Mouse (Mus musculus): ENCODE measurements around the gene Lurap1l. TPM values are rescaled to one million over a fixed set of nuclear protein-coding genes. Genes with fewer than 3 reads are reported as not detected.

Gene Lurap1l
- polyA plus RNA-seq, 1 experiment from 2014 or later = 3.9 TPM

GRCm38 (mm10) chr4:80875055-80875454 is 35.4 kb upstream of the Lurap1l start:
- Histone ChIP-seq H3K4me1 (replicated peaks; ENCODE audit: control insufficient read depth, insufficient read depth, low read length) (no peaks in the 10 kb centered on the region; the same call in 1 of the 2 replicates), H3K4me2 (no peak overlapping the region), H3K27ac (ENCODE audit: low read depth, low read length) (no peak overlapping the region), H3K9ac (ENCODE audit: low read depth, low read length) (no peak overlapping the region), H3K36me3 (ENCODE audit: control insufficient read depth, insufficient read depth, low read length) (no peaks in the 10 kb centered on the region), H3K27me3 (replicated peaks; ENCODE audit: control insufficient read depth, insufficient read depth, low read length) (no peaks in the 10 kb centered on the region), H3K9me3 (ENCODE audit: control insufficient read depth, low read length) (no peaks in the 10 kb centered on the region), H3K4me3 (ENCODE audit: low read depth, low read length) (no peak overlapping the region)
- ATAC-seq (replicated peaks; ENCODE audit: low FRiP score) = no peak
- no peak for DNase-seq (ENCODE audit: low spot score)
- WGBS = 57% methylated on average over 4 of the region's 4 CpGs

- no peak overlapping the region for H3K4me2 ChIP-seq
These were observed 28.3 kb upstream of the Lurap1l start for GRCm38 (mm10) chr4:80881996-80882599.

DNA sequence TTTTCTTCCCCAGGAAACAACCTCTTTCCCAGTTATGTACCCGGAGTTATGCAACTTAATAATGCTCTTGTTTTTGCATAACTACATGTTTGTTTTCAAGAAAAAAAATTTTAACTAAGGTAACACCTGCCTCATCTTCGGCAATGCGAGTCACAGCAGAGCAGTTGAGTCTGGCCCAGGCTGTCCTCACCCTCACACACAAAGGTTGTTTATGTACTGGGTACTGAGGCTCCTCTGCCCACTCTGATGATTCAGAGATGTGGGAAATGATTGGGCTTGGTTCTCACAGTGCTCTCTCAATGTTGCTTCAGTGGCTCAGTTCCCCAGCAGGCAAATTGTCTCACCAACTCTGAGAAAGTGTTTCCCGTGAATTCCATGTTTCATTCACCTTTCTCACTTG is 23.8 kb upstream of the Lurap1l start:
- Histone ChIP-seq H3K9me3 (ENCODE audit: control insufficient read depth, low read length) (no peaks in the 10 kb centered on the region), H3K4me2 (no peak overlapping the region), H3K9ac (ENCODE audit: low read depth, low read length) (no peak overlapping the region), H3K4me1 (replicated peaks; ENCODE audit: control insufficient read depth, insufficient read depth, low read length) (no peaks in the 10 kb centered on the region), H3K27me3 (replicated peaks; ENCODE audit: control insufficient read depth, insufficient read depth, low read length) (no peaks in the 10 kb centered on the region), H3K4me3 (ENCODE audit: low read depth, low read length) (no peak overlapping the region), H3K27ac (ENCODE audit: low read depth, low read length) (no peak overlapping the region), H3K36me3 (ENCODE audit: control insufficient read depth, insufficient read depth, low read length) (no peaks in the 10 kb centered on the region)
- ATAC-seq (replicated peaks; ENCODE audit: low FRiP score) (no peak), DNase-seq (ENCODE audit: low spot score) (no peak)
- 76% methylated on average over 4 of the region's 4 CpGs for WGBS

More at GRCm38 (mm10) chr4:80881996-80882599, 28.3 kb upstream of the Lurap1l start:
- H3K4me3 ChIP-seq (ENCODE audit: low read depth, low read length) = no peak overlapping the region
- no peak for ATAC-seq (replicated peaks; ENCODE audit: low FRiP score)
- no peaks in the 10 kb centered on the region for H3K4me1 ChIP-seq (replicated peaks; ENCODE audit: control insufficient read depth, insufficient read depth, low read length)
- WGBS = 75% methylated on average over 1 of the region's 1 CpGs
- no peak overlapping the region for H3K27ac ChIP-seq (ENCODE audit: low read depth, low read length)
- H3K27me3 ChIP-seq (replicated peaks; ENCODE audit: control insufficient read depth, insufficient read depth, low read length) = no peaks in the 10 kb centered on the region
- no peaks in the 10 kb centered on the region for H3K36me3 ChIP-seq (ENCODE audit: control insufficient read depth, insufficient read depth, low read length)
- no peaks in the 10 kb centered on the region for H3K9me3 ChIP-seq (ENCODE audit: control insufficient read depth, low read length)
- no peak for DNase-seq (ENCODE audit: low spot score)
- no peak overlapping the region for H3K9ac ChIP-seq (ENCODE audit: low read depth, low read length)

DNA sequence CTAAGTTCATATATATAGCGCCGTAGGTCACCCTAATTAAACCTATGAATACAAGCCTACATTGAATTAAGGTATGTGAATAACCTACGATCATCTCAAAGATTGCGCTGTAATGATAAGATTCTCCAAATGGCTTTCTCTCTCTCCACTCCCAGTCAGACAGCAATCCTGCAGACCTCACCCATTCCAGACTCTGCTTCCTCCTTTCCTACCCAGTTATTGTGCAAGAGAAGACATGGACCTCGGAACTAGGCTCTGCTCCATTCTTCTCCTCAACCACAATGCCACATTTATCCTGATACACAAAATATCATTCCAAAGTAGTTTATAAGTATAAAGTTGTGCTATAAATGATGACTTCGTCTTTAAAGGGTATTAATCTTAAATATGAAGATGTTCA is 19.4 kb upstream of the Lurap1l start:
- H3K27ac ChIP-seq (ENCODE audit: low read depth, low read length) = no peak overlapping the region
- H3K9me3 ChIP-seq (ENCODE audit: control insufficient read depth, low read length) = no peaks in the 10 kb centered on the region
- H3K4me2 ChIP-seq = no peak overlapping the region
- DNase-seq (ENCODE audit: low spot score) (no peak), ATAC-seq (replicated peaks; ENCODE audit: low FRiP score) (no peak)
- no peaks in the 10 kb centered on the region for H3K27me3 ChIP-seq (replicated peaks; ENCODE audit: control insufficient read depth, insufficient read depth, low read length)
- H3K36me3 ChIP-seq (ENCODE audit: control insufficient read depth, insufficient read depth, low read length) = no peaks in the 10 kb centered on the region
- no peaks in the 10 kb centered on the region for H3K4me1 ChIP-seq (replicated peaks; ENCODE audit: control insufficient read depth, insufficient read depth, low read length)
- no peak overlapping the region for H3K4me3 ChIP-seq (ENCODE audit: low read depth, low read length)
- WGBS = 86% methylated on average over 6 of the region's 6 CpGs
- H3K9ac ChIP-seq (ENCODE audit: low read depth, low read length) = no peak overlapping the region

GRCm38 (mm10) chr4:80895278-80895894 is 15.1 kb upstream of the Lurap1l start:
- H3K27me3 ChIP-seq (replicated peaks; ENCODE audit: control insufficient read depth, insufficient read depth, low read length) = no peaks in the 10 kb centered on the region
- H3K4me2 ChIP-seq = no peak overlapping the region
- H3K9ac ChIP-seq (ENCODE audit: low read depth, low read length) = no peak overlapping the region
- H3K4me1 ChIP-seq (replicated peaks; ENCODE audit: control insufficient read depth, insufficient read depth, low read length) = no peaks in the 10 kb centered on the region
- ATAC-seq (replicated peaks; ENCODE audit: low FRiP score) (no peak), DNase-seq (ENCODE audit: low spot score) (no peak)
- H3K4me3 ChIP-seq (ENCODE audit: low read depth, low read length) = no peak overlapping the region
- WGBS = 64% methylated on average over 4 of the region's 4 CpGs
- no peaks in the 10 kb centered on the region for H3K36me3 ChIP-seq (ENCODE audit: control insufficient read depth, insufficient read depth, low read length)
- H3K9me3 ChIP-seq (ENCODE audit: control insufficient read depth, low read length) = no peaks in the 10 kb centered on the region
- H3K27ac ChIP-seq (ENCODE audit: low read depth, low read length) = no peak overlapping the region

GRCm38 (mm10) chr4:80906726-80907125 is 3.7 kb upstream of the Lurap1l start:
- no peaks in the 10 kb centered on the region for H3K36me3 ChIP-seq (ENCODE audit: control insufficient read depth, insufficient read depth, low read length)
- no peak overlapping the region for H3K4me2 ChIP-seq
- H3K9ac ChIP-seq (ENCODE audit: low read depth, low read length) = no peak overlapping the region
- ATAC-seq (replicated peaks; ENCODE audit: low FRiP score) (no peak), DNase-seq (ENCODE audit: low spot score) (no peak)
- no peaks in the 10 kb centered on the region for H3K4me1 ChIP-seq (replicated peaks; ENCODE audit: control insufficient read depth, insufficient read depth, low read length)
- no peak overlapping the region for H3K4me3 ChIP-seq (ENCODE audit: low read depth, low read length)
- no peaks in the 10 kb centered on the region for H3K27me3 ChIP-seq (replicated peaks; ENCODE audit: control insufficient read depth, insufficient read depth, low read length)
- no peaks in the 10 kb centered on the region for H3K9me3 ChIP-seq (ENCODE audit: control insufficient read depth, low read length)
- WGBS = 58% methylated on average over 3 of the region's 3 CpGs
- no peak overlapping the region for H3K27ac ChIP-seq (ENCODE audit: low read depth, low read length)

DNA sequence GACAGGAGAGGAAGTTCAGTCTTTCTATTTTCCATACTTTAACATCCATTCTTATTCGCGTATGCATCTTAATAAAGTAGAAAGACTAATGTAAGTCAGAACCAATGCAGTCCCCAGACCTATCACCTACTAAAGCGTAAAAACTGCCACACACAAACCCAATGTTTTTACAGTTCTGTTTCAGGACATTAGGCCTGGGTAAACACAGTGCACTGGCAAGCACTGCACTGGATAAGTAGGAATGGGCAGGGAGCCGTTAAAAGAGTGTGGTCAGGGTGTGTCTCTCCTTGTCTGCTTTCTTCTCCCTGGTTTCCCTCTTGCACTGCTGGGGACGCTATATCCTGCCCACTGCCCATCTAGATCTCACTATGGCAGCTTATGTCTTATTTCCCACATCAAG is 2.5 kb upstream of the Lurap1l start:
- no peak for DNase-seq (ENCODE audit: low spot score)
- Histone ChIP-seq H3K4me3 (ENCODE audit: low read depth, low read length) (no peak overlapping the region), H3K27ac (ENCODE audit: low read depth, low read length) (no peak overlapping the region), H3K27me3 (replicated peaks; ENCODE audit: control insufficient read depth, insufficient read depth, low read length) (no peaks in the 10 kb centered on the region), H3K36me3 (ENCODE audit: control insufficient read depth, insufficient read depth, low read length) (no peaks in the 10 kb centered on the region), H3K9ac (ENCODE audit: low read depth, low read length) (no peak overlapping the region), H3K9me3 (ENCODE audit: control insufficient read depth, low read length) (no peaks in the 10 kb centered on the region), H3K4me1 (replicated peaks; ENCODE audit: control insufficient read depth, insufficient read depth, low read length) (0 out of 2 replicates have a peak, but pooled peaks cover 3% of the 10 kb centered on the region), H3K4me2 (no peak overlapping the region)
- no peak for ATAC-seq (replicated peaks; ENCODE audit: low FRiP score)
- 76% methylated on average over 5 of the region's 5 CpGs for WGBS

GRCm38 (mm10) chr4:80908902-80909301 is 1.5 kb upstream of the Lurap1l start:
- Histone ChIP-seq H3K27ac (ENCODE audit: low read depth, low read length) (no peak overlapping the region), H3K9me3 (ENCODE audit: control insufficient read depth, low read length) (no peaks in the 10 kb centered on the region), H3K9ac (ENCODE audit: low read depth, low read length) (no peak overlapping the region), H3K4me2 (no peak overlapping the region), H3K27me3 (replicated peaks; ENCODE audit: control insufficient read depth, insufficient read depth, low read length) (no peaks in the 10 kb centered on the region), H3K4me3 (ENCODE audit: low read depth, low read length) (no peak overlapping the region), H3K4me1 (replicated peaks; ENCODE audit: control insufficient read depth, insufficient read depth, low read length) (0 out of 2 replicates have a peak, but pooled peaks cover 3% of the 10 kb centered on the region), H3K36me3 (ENCODE audit: control insufficient read depth, insufficient read depth, low read length) (no peaks in the 10 kb centered on the region)
- DNase-seq (ENCODE audit: low spot score) (no peak), ATAC-seq (replicated peaks; ENCODE audit: low FRiP score) (no peak)
- 79% methylated on average over 4 of the region's 4 CpGs for WGBS

Data from liver, embryonic 11.5 days (tissue).